Mouse (Mus musculus) layer of hippocampus, postnatal 14 days (tissue): ENCODE data around the gene Nln. TPM values are rescaled to one million over a fixed set of nuclear protein-coding genes. Genes with fewer than 3 reads are reported as not detected.

Experiments
- DNase-seq, 2 experiments: peaks; one replicate each; pipeline ENCODE4 v3.0.0; 2021 to 2022; ENCODE audit warnings: low spot score in 2 of 2, mixed read lengths in 1 of 2
- total RNA-seq, 2 experiments: library from RNA; stranded (reverse); gene quantifications; 2 replicates each; pipeline ENCODE4 v1.2.3; 2021

Nln gene
- total RNA-seq, 2 experiments from 2014 or later, result 31.7 to 33.0 TPM

GRCm38 (mm10) chr13:103973977-103974376 is 135.4 kb downstream of the Nln start:
- DNase-seq, result no peak

Other genes starting within 250 kb of the Nln start
- gene Erbin, start 189.1 kb downstream of the Nln start, total RNA-seq, result 10 to 100 TPM; 39.4 to 42.8 TPM
- gene Sgtb, start 127 bp upstream of the Nln start, total RNA-seq, result 10 to 100 TPM; 68.5 to 69.4 TPM
- 10 to 100 TPM; 48.6 to 49.6 TPM for gene Trappc13, start 68.9 kb upstream of the Nln start, total RNA-seq
- 10 to 100 TPM; 57.3 to 58.2 TPM for gene Trim23, start 69.2 kb upstream of the Nln start, total RNA-seq
- 1 to 10 TPM; 1.7 to 1.9 TPM for gene Cenpk, start 119.0 kb upstream of the Nln start, total RNA-seq
- 10 to 100 TPM; 11.5 to 14.0 TPM for gene Ppwd1, start 119.2 kb upstream of the Nln start, total RNA-seq
- 1 to 10 TPM; 3.7 to 4.1 TPM for gene Adamts6, start 178.2 kb upstream of the Nln start, total RNA-seq